Mouse (Mus musculus) embryo, embryonic 11 days (tissue): ENCODE measurements around the gene Camta1.

Experiments used
- DNase-seq: peaks from one replicate; pipeline ENCODE4 v3.0.0-alpha.2; 2015

The Camta1 gene

DNA sequence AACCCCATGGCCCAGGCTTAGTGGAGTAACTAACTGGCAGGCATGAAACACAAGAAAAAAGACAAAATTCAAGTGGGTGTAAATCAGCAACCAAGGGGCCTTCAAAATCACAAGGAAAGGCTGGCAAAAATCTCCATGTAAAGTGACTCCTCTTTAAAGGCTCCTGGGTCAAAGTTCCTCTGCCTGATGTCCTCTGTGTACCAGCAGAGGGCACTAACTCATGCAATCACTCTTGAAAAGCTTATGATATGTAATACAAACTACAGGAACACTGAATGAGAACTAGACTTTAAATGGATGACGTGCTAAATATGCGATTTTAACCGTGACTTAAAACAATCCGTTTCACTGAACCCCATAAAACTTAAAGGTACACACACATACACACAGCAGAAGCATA is 83.2 kb downstream of the Camta1 start:
- DNase-seq: peak; percentile 48

DNA sequence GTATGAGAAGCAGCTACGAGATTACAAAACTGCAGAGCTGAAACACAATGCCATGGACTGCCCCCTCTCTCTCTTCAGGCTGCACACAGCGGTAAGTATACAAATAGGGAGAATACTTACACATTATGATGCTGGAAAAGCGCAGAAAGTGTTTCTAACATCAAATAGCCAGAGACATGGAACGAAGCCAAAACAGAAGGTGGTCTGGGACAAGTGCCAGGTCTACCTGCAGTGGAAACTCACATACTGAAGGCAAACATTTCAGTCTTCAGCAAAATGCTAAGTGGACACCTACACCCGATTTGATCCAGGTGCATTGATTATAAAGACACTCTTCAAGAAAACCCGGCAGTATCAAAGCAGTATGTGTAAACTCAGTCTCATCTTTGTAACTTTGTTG is 84.2 kb downstream of the Camta1 start:
- no peak for DNase-seq

GRCm38 (mm10) chr4:151775441-151775840 is 86.2 kb downstream of the Camta1 start:
- DNase-seq: no peak

- no peak for DNase-seq
Observed at GRCm38 (mm10) chr4:151773651-151774050, 88.0 kb downstream of the Camta1 start.

GRCm38 (mm10) chr4:151773007-151773406 is 88.7 kb downstream of the Camta1 start:
- DNase-seq: no peak

DNA sequence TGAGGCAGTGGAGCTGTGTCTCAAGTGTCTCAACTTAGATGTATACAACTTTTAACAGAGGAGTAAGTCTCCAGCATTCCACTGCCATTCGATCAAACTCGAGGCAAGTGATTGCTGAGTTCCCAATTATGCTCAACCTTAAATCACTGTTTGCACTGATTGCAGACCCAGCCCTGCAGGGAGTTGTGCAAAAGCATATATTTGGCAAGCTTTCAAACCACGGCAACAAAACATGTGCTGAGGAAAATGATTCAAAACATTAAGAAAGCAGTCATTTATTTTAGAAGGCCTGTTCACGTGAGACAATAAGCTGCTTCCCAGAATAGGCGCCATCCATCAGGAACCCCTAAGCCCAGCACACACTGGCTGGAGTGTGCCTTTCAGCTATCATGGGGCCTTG is 91.0 kb downstream of the Camta1 start:
- no peak for DNase-seq

DNA sequence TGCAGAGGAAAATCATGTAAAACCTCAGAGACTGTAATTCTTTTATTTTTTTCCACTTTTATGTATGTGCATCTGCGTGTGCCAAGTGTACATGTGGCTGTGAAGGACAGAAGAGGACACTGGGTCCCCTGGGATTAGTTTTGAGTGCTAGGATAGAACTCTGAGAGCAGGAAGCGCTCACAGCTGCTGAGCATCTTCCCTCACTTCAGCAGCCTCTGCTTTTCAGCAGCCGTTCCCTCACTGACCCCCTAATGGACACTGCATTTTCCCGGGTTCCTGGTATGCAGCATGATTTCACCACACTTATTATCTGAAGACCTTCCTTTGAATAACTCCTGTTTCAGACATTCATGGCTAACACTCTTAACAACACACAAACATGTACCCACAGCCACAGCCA is 93.9 kb downstream of the Camta1 start:
- no peak for DNase-seq

DNA sequence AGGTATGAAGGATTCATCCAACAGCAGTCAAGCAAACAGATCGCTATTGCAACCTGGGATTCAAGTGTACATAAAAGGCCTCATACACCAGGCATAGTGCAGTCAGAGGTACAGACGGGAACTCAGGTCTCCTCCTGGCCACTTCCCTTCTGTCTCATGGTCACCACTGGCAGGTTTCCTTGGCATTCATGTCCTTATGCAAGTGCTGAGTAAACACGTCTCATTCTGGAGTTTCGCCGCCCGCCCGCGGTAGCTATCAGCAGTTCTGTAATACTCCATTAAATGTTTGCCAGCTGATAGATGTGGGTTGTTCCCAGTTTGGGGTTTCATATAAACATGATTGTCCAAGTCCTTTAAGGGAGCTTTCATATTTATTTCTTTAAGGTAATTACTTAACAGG is 94.3 kb downstream of the Camta1 start:
- DNase-seq: no peak

DNA sequence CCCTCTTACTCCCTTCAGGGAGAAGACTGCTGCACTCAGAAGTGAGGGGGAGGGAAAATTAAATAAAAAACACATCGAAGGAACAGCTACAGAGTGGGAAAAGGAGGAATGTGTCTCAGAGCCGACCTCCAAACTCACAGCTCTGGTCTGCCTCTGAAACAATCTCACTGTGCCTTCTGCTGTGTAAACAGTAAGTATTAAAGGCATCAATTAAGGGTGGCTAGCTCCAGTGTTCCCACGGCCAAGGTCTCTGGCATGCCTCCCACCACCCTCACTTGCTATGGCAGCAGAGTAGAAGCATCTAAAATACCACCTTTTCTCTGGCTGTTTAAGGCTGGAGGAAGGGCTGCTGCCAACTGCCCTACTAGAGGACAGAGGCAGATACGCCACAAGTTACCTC is 96.3 kb downstream of the Camta1 start:
- no peak for DNase-seq

- peak; percentile 77 for DNase-seq
Observed at GRCm38 (mm10) chr4:151763928-151764327, 97.7 kb downstream of the Camta1 start.

DNA sequence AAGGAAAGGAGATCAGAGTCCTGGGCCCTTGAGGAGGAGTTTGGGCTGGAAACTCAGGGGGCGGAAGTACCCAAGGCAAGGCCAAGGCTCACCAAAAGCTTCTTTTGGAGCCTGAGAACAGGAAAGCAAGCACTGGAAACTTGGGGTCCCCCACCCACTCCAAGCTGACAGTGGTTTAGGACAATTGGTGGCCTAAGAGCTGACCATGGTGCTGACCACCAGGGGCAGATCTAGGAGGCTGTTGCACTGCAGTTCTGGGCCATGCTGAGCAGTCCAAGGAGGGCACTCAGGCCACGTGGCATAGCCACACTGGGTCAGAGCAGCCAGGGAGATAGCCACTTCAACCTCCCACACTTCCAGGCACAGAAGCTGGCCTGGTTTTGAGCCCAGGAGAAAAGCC is 102.6 kb downstream of the Camta1 start:
- peak; percentile 57 for DNase-seq

GRCm38 (mm10) chr4:151758337-151758736 is 103.3 kb downstream of the Camta1 start:
- DNase-seq: no peak

- no peak for DNase-seq
Observed at GRCm38 (mm10) chr4:151757261-151757660, 104.4 kb downstream of the Camta1 start.

DNA sequence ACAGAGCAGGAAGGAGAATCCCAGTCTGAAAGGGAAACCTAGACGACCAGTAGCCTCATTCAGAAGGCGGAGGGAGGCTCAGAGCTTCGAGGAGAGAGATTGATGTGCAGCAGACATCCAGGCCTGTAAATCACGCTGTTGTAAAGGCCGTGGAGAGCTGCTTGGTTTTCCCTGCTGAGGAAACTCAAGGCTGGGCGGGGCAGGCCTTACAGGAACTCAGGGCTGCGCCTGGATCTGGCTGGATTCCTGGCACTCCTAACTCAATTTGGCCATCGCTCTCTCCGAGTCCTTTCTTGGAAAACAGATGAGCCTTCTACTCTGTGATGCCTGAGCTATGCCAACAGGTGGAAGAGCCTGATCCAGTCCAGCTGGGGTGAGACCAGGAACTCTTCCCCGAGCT is 105.3 kb downstream of the Camta1 start:
- DNase-seq: peak; percentile 24

DNA sequence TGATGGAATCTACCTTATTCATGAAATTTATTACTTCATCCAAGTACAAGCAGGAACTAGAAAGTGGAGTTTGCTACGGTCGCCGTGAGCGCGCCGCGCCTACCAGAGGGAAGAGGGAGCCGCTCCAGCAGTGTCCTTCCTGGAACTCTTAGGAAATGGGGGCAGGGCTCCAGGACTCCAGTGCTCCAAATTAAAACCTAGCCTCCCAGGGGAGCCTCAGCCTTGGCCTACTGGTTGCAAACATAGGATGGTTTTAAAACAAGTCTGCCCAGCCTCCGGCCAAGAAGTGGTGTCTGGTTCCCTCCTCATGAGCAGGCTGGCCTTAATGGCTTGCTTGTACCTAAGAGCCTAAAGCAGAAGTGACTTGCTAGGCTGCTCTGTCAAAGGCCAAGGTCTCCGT is 108.4 kb downstream of the Camta1 start:
- DNase-seq: peak; percentile 23

GRCm38 (mm10) chr4:151752551-151752950 is 109.1 kb downstream of the Camta1 start:
- no peak for DNase-seq

DNA sequence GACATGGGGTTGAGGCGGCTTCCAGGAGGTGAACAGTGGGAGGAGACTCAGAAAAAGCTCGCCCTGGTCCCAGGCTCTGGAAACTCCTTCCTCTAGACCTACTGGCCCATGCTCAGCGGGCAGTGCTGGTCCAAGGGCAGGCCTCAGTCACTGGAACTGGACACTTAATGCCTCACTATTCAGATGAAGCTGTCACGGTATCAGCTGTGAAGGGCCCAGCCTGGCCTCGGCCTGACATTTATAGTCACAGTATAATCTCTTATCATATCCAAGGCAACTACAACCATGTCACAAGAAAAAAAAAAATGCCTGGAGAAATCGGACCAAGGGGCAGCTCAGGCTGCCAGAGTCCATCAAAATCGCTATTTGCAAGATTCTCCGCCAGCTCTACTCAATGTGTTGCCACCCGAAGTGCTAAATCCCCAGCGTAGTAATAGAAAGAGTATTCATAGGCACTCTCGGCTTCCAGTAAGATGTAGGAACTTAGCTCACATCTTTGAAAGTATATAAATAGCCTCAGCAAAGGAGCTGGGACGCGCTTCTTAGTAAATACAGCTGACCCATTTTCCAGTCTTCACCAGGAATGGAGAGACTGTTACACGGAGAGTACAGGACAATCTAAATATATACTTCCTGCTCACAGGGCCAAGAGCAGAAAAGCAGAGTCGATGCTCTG is 110.3 kb downstream of the Camta1 start:
- DNase-seq: no peak

DNA sequence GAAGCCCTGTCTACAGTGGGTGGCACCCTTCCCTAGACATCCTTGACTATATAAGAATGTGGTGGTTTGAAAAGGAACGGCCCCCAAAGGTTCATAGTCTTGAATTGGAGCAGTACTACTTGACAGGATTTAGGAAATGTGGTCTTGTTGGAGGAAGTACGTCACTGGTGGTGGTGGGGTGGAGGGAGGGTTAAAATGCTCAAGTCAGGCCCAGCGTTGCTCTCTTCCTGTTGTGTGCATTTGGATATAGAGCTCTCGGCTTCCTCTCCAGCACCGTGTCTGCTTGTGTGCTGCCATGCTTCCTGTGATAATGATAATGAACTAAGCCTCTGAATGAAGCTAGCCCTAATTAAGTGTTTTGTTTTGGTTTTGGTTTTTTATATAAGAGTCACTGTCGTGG is 114.0 kb downstream of the Camta1 start:
- DNase-seq: no peak

GRCm38 (mm10) chr4:151746002-151746606 is 115.6 kb downstream of the Camta1 start:
- no peak for DNase-seq

DNA sequence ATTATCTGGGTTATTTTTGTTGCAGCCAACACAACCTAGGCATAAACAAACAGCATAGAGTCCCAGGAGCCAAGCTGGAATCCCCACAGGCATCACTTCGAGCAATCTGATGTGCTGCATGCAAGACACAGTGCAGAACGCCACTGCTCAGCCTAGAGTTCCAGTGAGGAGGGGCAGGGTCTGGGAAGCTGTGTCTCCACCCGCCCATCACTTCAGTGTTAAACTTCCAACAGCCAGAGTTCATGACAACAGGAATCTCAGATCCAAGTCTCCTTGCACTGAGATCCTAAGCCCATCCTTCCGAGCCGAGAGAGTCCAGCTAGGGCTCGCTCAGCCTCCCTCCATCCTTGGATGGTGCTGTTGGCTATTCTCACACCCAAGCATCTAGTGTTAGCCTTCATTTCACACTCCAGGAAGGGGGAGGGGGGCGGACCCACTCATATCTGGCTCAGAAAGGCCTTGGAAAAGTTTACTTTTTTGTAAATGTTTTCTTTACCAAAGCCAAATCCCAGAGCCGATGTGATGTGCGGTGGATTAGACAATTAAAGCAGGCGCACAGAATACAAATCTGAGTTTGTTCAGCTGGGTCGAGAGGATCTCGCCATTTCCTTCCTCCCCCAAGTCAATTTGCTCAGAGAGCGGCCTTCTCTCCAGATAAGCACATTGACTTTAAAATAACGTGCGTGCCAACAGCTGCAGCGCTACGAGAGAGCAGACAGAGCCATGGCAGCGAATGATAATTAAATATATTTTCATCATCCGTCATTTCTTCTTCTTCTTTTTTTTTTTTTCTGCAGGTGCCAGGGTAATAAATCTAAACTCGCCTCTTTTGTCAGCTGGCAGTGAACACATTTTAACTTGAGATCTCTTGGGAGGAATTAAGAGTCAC is 120.2 kb downstream of the Camta1 start:
- peak; percentile 35 for DNase-seq

DNA sequence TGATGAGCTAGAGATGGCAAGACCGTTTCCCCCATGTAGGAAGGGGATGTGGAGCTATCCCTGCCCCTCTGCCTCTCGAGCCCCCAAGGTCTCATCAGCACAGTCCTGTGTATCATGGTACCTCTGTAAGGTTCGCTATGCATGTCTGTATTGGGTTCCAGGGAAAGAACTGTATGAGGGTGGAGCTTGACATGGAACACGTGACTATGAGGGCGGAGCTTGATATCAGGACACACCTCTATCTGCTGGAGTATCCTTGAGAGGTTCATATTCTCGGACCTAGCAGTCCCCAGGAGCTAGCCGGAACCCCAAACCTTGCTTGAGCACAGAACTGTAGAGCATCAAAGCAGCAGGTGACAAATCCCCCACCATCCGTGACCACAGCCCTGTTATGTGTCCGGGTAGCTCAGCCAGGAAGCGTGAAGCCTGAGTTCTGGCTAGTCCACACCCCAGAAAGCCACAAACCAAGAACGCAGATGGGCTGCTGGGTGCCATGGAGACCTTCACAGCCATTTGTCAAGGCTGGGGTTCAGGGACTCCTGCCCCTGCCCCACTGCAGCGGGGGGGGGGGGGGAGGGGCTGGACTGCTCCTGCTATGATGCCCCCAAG is 122.2 kb downstream of the Camta1 start:
- no peak for DNase-seq

GRCm38 (mm10) chr4:151738875-151739274 is 122.8 kb downstream of the Camta1 start:
- no peak for DNase-seq

DNA sequence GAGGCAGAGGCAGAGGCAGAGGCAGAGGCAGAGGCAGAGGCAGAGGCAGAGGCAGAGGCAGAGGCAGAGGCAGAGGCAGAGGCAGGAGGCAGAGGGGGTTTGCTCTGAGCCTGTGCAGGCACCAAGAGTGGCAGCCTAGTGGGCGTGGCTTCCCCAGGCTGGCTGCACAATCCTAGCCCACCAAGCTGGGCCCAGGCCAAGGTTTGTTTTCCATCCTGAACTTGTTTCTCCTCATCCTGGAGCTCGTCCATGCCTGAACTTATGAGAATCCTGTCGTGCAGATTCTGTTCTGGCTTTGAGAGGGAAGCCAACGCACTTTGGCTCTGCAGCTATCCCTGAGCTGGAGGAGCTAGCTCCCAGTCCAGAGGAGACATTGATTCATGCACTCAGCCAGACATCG is 123.4 kb downstream of the Camta1 start:
- DNase-seq: no peak

DNA sequence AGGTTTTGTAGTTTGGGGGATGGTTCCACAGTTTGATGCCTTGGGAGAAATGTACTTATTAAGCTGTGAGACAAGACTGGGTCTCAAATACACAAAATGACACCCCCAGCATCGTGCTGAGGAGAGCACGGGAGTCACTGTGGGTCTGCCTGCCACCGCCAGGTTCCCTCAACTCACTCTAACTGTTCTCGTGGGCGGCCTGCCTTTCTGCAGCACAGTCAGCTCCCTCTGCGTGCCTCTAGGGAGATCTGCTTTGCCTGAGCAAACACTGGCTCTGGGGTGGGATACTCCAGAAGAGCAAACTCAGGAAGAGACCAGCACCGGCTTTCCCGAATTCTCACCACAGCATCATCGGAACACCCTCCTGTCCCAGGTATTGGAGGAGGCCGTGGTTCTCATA is 129.0 kb downstream of the Camta1 start:
- no peak for DNase-seq
